Mouse (Mus musculus) stomach, embryonic 16.5 days (tissue): Measurements from ENCODE around the gene G6pc3. TPM values are rescaled to one million over a fixed set of nuclear protein-coding genes. Genes with fewer than 3 reads are reported as not detected.

ENCODE experiments used
- ATAC-seq: fragments of 200-750 bp; cut with Nextera tagmentation; 2 replicates; pipeline ENCODE4 v1.8.0; 2017; ENCODE audit warnings: moderate number of reproducible peaks, moderate TSS enrichment; ENCODE audit not compliant: insufficient read depth, low FRiP score
- H3K27ac ChIP-seq: fragments of 300-500 bp; sonication (generic); 2 replicates; pipeline ENCODE4 v1.5.1; 2014; ENCODE audit warnings: low read length
- H3K27me3 ChIP-seq: fragments of 300-500 bp; sonication (generic); 2 replicates; pipeline ENCODE4 v1.6.1; 2014; ENCODE audit warnings: low read length, control low read depth, mixed read lengths; ENCODE audit not compliant: control insufficient read depth, insufficient read depth
- H3K36me3 ChIP-seq: fragments of 300-500 bp; sonication (generic); 2 replicates; pipeline ENCODE4 v1.6.1; 2014; ENCODE audit warnings: low read length; ENCODE audit not compliant: control insufficient read depth, insufficient read depth
- H3K4me1 ChIP-seq: fragments of 300-500 bp; sonication (generic); 2 replicates; pipeline ENCODE4 v1.6.1; 2014; ENCODE audit warnings: low read length, control low read depth, mixed read lengths; ENCODE audit not compliant: control insufficient read depth, insufficient read depth
- H3K4me2 ChIP-seq: fragments of 300-500 bp; sonication (generic); 2 replicates; pipeline ENCODE4 v1.6.1; 2014; ENCODE audit warnings: low read depth, low read length, mixed read lengths
- H3K4me3 ChIP-seq: fragments of 300-500 bp; sonication (generic); replicated peaks from 2 replicates; pipeline ENCODE4 v1.5.1; 2014; ENCODE audit warnings: mild to moderate bottlenecking, low read length
- H3K9ac ChIP-seq: fragments of 300-500 bp; sonication (generic); 2 replicates; pipeline ENCODE4 v1.6.1; 2014; ENCODE audit warnings: low read length
- H3K9me3 ChIP-seq: fragments of 300-500 bp; sonication (generic); replicated peaks from 2 replicates; pipeline ENCODE4 v1.6.1; 2016; ENCODE audit warnings: low read length, control low read depth; ENCODE audit not compliant: control insufficient read depth
- WGBS: fragments of 180-500 bp; shearing (Covaris S2); extraction: QIAGEN DNeasy Blood & Tissue Kit; methylation state at CpG from one replicate; pipeline ENCODE4 v1.1.7; 2014; 5-methylcytosine and 5-hydroxymethylcytosine counted together
- polyA plus RNA-seq: library from polyadenylated mRNA; unstranded; fragments of >200 nt; fragmentation: Nextera tagmentation; extraction: Ambion mirVana; gene quantifications from 2 replicates; pipeline ENCODE4 v1.2.1, GENCODE M21; 2015

G6pc3 gene
- polyA plus RNA-seq, 1 experiment from 2014 or later, result 28.7 TPM

DNA sequence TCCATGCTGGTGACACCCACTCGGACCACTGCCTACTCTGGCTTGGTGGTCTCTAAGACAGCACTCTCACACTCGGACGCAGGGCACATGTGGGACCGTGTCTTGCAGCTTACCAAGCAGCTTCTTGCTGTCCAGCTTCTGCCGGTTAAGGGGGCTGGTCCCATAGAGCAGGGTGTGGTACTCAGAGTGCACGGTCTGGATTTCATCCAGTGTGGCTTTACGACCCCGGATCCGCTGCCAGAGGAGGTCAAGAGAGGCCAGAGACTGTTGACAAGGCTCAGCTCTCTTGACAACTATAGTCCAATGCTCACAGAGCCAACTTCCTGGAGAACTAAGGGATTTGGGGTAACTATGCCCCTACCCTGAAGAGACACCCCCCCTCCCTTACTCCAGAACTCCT lies 10.4 kb downstream of the G6pc3 start:
- Histone ChIP-seq H3K4me1 (no peaks in the 10 kb centered on the region), H3K27ac (no peak overlapping the region), H3K4me2 (no peak overlapping the region), H3K27me3 (no peaks in the 10 kb centered on the region), H3K4me3 (no peak overlapping the region), H3K9ac (no peak overlapping the region), H3K36me3 (peaks cover 33% of the 10 kb centered on the region), H3K9me3 (no peaks in the 10 kb centered on the region)
- no peak for ATAC-seq
- 48% methylated on average over 9 of the region's 9 CpGs for WGBS

DNA sequence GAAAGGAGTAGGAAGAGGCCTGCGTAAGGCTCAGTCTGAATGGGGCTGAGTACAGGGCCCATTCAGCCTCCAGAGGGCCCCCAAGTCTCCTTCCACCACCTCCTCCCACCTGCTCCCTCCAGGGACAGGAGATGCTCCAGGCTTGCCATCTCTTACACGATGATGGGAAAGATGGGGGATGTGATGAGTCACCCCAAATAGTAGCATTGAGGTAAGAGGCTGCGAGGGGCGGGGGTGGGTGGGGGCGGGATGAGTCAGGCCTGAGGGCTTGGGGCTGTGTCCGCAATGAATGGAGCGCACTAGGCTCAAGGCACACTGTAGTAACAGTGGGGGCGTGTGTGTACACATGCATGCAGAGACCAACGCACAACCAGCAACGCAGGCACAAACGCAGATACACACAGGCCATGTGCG lies 12.0 kb downstream of the G6pc3 start:
- Histone ChIP-seq H3K4me3 (no peak overlapping the region), H3K9ac (no peak overlapping the region), H3K36me3 (peaks cover 38% of the 10 kb centered on the region), H3K4me2 (no peak overlapping the region), H3K4me1 (no peaks in the 10 kb centered on the region), H3K9me3 (no peaks in the 10 kb centered on the region), H3K27me3 (no peaks in the 10 kb centered on the region), H3K27ac (no peak overlapping the region)
- peak; percentile 53; the same call in 1 of the 2 replicates for ATAC-seq
- 71% methylated on average over 12 of the region's 12 CpGs for WGBS

DNA sequence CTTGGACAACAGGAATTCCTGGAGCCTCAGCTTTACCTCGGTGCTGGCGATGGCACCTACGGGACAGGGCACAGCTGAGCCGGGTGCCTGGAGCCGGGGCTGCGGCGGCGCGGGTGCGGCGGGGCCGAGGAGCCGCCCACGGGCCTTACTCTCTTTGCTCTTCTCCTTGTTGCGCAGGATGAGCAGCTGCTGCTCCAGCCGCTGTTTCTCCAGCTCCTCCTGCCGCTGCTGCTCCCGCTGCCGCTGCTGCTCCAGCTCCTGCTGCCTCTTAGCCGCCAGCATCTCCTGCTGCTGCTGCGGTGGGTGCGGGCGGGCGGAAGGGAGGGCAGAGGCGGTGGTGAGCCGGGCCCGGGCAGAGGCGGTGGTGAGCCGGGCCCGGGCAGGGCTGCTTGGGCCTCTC lies 17.1 kb downstream of the G6pc3 start:
- no peak overlapping the region for H3K27ac ChIP-seq
- peaks cover 12% of the 10 kb centered on the region; the same call in 1 of the 2 replicates for H3K36me3 ChIP-seq
- H3K4me1 ChIP-seq, result peaks cover 39% of the 10 kb centered on the region
- no peak overlapping the region for H3K9ac ChIP-seq
- no peak for ATAC-seq
- H3K27me3 ChIP-seq, result no peaks in the 10 kb centered on the region
- H3K4me2 ChIP-seq, result no peak overlapping the region
- WGBS, result 77% methylated on average over 30 of the region's 30 CpGs
- no peaks in the 10 kb centered on the region for H3K9me3 ChIP-seq
- H3K4me3 ChIP-seq, result no peak overlapping the region

DNA sequence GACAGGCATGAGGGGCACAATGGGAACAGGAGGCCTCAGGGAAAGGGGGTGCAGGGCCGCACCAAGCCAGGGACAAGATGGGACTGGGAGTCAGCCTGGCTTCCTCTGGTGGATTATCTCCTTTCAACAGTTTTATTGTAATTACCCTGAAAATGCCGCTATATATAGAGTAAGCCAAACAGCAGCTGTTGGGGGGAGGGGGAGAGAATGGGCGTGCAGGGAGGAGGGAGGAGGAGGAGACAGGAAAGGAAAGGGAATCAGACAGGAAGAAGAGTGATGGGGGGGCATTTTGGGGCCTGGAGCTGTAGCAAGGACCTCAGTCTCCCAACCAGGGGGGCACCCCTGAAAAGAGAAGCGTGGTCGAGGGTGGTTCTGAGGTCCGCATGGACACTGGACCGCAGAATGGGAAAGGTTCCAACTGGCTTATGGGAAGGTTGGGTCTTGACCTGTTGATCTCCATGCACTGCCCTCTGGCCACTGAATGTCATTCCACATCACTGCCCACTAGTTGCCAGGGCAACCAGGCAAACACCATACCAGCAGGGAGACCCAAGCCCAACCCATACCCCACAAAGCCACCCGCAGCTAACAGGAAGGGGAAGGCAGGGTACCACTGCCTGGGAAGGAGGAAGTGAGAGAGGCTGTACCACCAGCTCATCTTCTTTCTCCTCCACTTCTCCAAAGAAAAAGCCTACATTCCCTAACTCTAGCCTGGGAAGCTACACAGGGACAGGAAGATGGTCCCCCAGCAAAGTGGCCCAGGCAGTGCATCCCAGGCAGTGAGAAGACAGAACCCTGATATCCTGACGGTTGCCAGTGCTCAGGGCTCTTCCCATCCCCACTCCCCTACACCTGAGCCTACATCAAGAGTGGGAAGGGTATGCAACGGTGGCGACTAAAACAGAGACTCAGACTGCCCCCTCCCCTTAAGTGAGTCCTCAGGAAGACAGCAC lies 18.7 kb downstream of the G6pc3 start:
- Histone ChIP-seq H3K4me1 (peaks cover 50% of the 10 kb centered on the region), H3K4me2 (peak overlapping the region; percentile 11; the same call in 1 of the 2 replicates), H3K9ac (peak overlapping the region; percentile 35; the same call in 1 of the 2 replicates), H3K9me3 (no peaks in the 10 kb centered on the region), H3K36me3 (peaks cover 12% of the 10 kb centered on the region; the same call in 1 of the 2 replicates), H3K4me3 (no peak overlapping the region), H3K27me3 (no peaks in the 10 kb centered on the region), H3K27ac (peak overlapping the region; percentile 56)
- WGBS, result 48% methylated on average over 11 of the region's 11 CpGs
- peak; percentile 39; the same call in 1 of the 2 replicates for ATAC-seq

DNA sequence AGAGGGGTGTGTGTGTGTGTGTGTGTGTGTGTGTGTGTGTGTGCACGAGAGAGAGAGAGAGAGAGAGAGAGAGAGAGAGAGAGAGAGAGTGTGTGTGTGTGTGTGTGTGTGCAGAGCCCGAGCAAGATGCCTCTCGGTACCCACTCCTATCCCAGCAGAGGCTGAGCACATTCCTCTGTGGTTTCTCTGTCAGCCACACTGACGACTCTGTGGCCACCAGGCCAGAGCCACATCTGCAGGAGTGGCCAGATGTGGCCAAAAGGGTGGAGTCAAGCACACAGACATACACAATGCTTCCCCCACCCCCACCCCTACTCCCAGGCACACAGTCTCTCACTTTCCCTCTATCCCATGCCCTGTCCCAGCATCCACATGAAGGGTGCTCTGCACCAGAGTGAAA lies 19.4 kb downstream of the G6pc3 start:
- Histone ChIP-seq H3K4me2 (no peak overlapping the region), H3K9ac (no peak overlapping the region), H3K36me3 (peaks cover 7% of the 10 kb centered on the region; the same call in 1 of the 2 replicates), H3K27me3 (no peaks in the 10 kb centered on the region), H3K9me3 (no peaks in the 10 kb centered on the region), H3K27ac (no peak overlapping the region), H3K4me1 (peaks cover 57% of the 10 kb centered on the region), H3K4me3 (no peak overlapping the region)
- no peak for ATAC-seq
- 44% methylated on average over 3 of the region's 4 CpGs for WGBS

DNA sequence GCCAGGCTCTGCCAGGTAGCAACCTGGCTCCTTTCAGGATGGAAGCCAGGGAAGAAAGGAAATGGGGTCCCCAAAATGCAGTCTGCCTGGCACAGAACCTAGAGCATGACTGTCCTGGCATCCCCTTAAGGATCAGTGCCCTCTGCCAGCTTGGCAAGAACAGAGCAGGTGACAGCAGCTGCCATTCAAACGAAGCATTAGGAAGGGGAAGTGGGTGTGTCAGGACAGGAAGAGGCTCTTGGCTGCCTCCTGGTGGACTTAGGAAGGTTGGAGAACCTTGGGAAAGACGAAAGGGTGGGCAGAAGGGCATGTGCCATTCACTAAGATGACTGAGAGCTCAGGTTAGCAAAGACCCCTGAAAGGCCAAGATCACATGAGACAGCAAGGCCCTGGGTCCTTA lies 20.3 kb downstream of the G6pc3 start:
- no peak overlapping the region for H3K9ac ChIP-seq
- no peak overlapping the region for H3K4me3 ChIP-seq
- no peaks in the 10 kb centered on the region for H3K9me3 ChIP-seq
- H3K4me1 ChIP-seq, result peaks cover 66% of the 10 kb centered on the region
- H3K27ac ChIP-seq, result no peak overlapping the region
- no peak overlapping the region for H3K4me2 ChIP-seq
- ATAC-seq, result no peak
- H3K27me3 ChIP-seq, result no peaks in the 10 kb centered on the region
- 34% methylated on average over 2 of the region's 2 CpGs for WGBS
- H3K36me3 ChIP-seq, result peaks cover 7% of the 10 kb centered on the region; the same call in 1 of the 2 replicates

DNA sequence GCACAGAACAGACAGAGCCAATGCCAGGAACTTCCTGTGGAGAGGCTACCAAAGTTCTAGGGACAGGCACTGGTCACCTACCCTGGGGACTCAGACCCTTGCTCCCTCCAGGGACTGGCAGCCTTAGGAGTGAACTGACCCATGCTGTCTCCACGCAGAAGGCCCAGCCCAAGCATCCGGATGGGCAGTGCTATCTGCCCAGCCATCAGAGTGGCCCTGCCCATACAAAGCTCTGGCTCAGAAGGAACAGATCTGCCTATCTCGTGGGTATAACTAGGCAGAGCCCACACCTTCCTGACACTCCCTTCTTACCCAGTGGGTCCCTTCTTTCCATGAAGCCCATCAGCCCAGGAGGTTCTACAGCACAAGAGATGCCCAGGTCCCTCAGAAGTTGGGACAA lies 20.8 kb downstream of the G6pc3 start:
- H3K4me3 ChIP-seq, result no peak overlapping the region

DNA sequence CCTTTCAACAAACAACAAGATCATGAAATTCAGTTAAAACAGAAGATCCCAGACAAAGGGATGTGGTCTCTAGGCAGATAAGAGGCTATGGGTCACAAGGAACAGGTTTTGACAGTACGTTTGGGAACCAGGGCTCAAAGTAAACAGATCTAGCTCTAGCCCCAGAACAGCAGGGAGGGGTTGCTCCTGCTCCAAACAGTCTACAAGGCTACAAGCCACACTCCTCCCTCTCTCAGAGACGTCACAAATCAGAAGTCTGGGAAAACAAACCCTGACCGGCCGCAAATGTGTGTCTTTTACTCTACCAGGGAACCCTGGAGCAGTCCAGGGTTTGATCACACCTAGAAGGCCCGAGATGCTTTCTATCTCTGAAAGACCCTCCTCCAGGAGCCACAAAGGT lies 21.6 kb downstream of the G6pc3 start:
- Histone ChIP-seq H3K4me1 (peaks cover 78% of the 10 kb centered on the region), H3K4me2 (no peak overlapping the region), H3K4me3 (no peak overlapping the region), H3K27ac (peak overlapping the region; percentile 53), H3K36me3 (peaks cover 7% of the 10 kb centered on the region; the same call in 1 of the 2 replicates), H3K27me3 (no peaks in the 10 kb centered on the region), H3K9ac (peak overlapping the region; percentile 32), H3K9me3 (no peaks in the 10 kb centered on the region)
- 34% methylated on average over 5 of the region's 5 CpGs for WGBS
- no peak for ATAC-seq

More for the DNA sequence above, 20.8 kb downstream of the G6pc3 start:
- Histone ChIP-seq H3K27me3 (no peaks in the 10 kb centered on the region), H3K9ac (no peak overlapping the region), H3K9me3 (no peaks in the 10 kb centered on the region), H3K4me2 (no peak overlapping the region), H3K4me1 (peaks cover 70% of the 10 kb centered on the region), H3K36me3 (peaks cover 7% of the 10 kb centered on the region; the same call in 1 of the 2 replicates), H3K27ac (no peak overlapping the region)
- ATAC-seq, result no peak
- WGBS, result 77% methylated on average over 3 of the region's 3 CpGs

DNA sequence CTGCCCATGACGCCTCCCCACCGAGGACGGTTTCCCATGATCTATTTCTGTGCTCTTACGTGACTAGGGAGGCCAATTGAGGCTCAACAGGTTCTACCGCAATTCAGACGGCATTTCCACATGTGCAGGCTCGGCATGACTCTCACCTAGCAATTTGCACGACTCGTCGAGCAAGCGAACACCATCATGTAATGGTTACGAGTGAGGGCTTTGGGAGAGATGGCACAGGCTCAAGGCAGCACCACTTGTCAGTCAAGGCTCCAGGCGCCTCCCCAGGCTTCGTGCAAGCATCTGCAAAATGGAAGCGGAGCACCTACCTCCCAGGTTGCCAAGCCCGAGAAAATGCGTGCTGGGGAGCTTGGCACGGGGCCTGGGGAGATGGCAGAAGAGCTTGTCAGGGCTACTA lies 22.5 kb downstream of the G6pc3 start:
- H3K27ac ChIP-seq, result peak overlapping the region; percentile 21; the same call in 1 of the 2 replicates
- no peak overlapping the region for H3K4me3 ChIP-seq
- peaks cover 87% of the 10 kb centered on the region for H3K4me1 ChIP-seq
- no peak for ATAC-seq
- no peaks in the 10 kb centered on the region for H3K27me3 ChIP-seq
- 59% methylated on average over 18 of the region's 18 CpGs for WGBS
- no peaks in the 10 kb centered on the region for H3K36me3 ChIP-seq
- H3K9me3 ChIP-seq, result no peaks in the 10 kb centered on the region
- no peak overlapping the region for H3K9ac ChIP-seq
- H3K4me2 ChIP-seq, result no peak overlapping the region; the same call in 1 of the 2 replicates
